Mouse (Mus musculus): ENCODE data around the gene Nup155. TPM values are rescaled to one million over a fixed set of nuclear protein-coding genes. Genes with fewer than 3 reads are reported as not detected.

The Nup155 gene
- polyA plus RNA-seq, 1 experiment from 2014 or later: 21.9 TPM

- Histone ChIP-seq H3K4me1 (no peaks in the 10 kb centered on the region), H3K9me3 (replicated peaks) (no peaks in the 10 kb centered on the region), H3K4me2 (no peak overlapping the region), H3K27me3 (replicated peaks) (no peaks in the 10 kb centered on the region), H3K36me3 (peaks cover 10% of the 10 kb centered on the region), H3K9ac (no peak overlapping the region), H3K4me3 (no peak overlapping the region), H3K27ac (no peak overlapping the region)
- ATAC-seq: no peak
- WGBS (ENCODE audit: insufficient replicate concordance): 67% methylated on average over 6 of the region's 6 CpGs
Observed at GRCm38 (mm10) chr15:8208362-8208761, 99.3 kb downstream of the Nup155 start.

Other genes with a start within 250 kb of the Nup155 start
- gene Wdr70, start 10.1 kb upstream of the Nup155 start, polyA plus RNA-seq (2016; fragmentation: Nextera tagmentation; extraction: Ambion mirVana): 30.0 and 31.0 TPM in 2 replicates
- 1.6 and 2.1 TPM in 2 replicates for gene Cplane1, start 59.8 kb downstream of the Nup155 start, polyA plus RNA-seq (2016; fragmentation: Nextera tagmentation; extraction: Ambion mirVana)

Data from liver, embryonic 12.5 days (tissue).